Mouse (Mus musculus): ENCODE measurements around the gene Gm11214. TPM values are rescaled to one million over a fixed set of nuclear protein-coding genes. Genes with fewer than 3 reads are reported as not detected.

The Gm11214 gene
- polyA plus RNA-seq, 1 experiment from 2014 or later = not detected

DNA sequence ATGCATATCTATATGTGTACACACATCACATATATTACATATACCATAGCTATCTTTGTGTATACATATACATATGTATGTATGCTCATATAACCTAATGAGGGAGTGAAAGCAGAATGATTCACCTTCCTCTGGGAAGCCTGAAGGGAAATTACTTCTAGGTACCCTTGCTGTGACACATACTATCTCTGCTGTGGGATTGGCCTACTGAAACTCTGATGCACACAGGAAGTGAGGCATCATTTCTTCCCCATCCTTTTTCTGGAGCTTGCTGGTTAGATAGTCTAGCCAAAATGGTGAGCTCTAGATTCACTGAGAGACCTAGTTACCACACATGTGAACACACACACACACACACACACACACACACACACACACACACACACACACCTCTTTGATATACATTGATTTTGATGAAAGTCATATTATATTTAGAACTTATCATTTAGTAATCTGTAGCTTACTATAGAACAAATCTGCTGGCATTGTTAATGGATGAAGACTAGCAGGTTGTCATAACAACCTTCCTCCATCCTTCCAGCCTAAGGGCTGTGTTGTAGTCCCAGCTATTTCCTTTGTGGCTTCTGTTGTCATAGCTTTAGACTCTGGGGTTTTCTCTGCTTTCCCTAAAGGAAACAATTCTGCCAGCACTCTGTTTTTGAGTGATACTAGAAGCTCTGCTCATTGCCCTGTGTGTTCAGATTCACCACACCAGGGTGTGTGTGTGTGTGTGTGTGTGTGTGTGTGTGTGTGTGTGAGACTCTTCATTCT, 19.0 kb downstream of the Gm11214 start:
- Histone ChIP-seq H3K9me3 (ENCODE audit: control insufficient read depth) (no peaks in the 10 kb centered on the region), H3K4me2 (replicated peaks; ENCODE audit: low read depth) (no peak overlapping the region), H3K27ac (ENCODE audit: low read depth, low read length) (no peak overlapping the region), H3K36me3 (ENCODE audit: control insufficient read depth, insufficient read depth) (no peaks in the 10 kb centered on the region), H3K9ac (ENCODE audit: low read depth, low read length) (no peak overlapping the region), H3K4me3 (ENCODE audit: low read depth, low read length) (no peak overlapping the region), H3K4me1 (replicated peaks; ENCODE audit: control insufficient read depth, insufficient read depth, low read length) (no peaks in the 10 kb centered on the region), H3K27me3 (replicated peaks; ENCODE audit: control insufficient read depth, insufficient read depth, low read length) (no peaks in the 10 kb centered on the region)
- no peak for TF ChIP-seq CTCF (IDR thresholded peaks at IDR 0.05; ENCODE audit: low read depth)
- no peak for ATAC-seq

DNA sequence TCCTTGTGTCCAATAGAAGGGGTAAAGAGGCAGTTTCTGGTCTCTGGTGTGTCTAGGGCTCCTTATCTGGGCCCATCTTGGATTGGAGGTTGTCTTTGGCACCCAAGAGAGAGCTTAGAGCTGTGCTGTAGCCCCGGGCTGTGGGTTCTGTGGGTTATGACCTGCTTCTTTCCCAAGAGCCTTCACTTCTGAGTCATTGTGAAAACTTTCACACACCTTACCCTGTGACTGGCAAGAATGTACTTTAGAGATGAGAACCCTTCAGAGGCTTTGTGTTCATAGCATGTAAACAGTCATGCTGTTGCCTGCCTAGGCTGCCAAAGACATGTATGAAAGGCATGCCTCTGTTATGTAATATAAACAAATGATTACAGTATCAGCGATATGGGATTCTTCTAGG, 23.3 kb downstream of the Gm11214 start:
- ATAC-seq = no peak
- Histone ChIP-seq H3K27me3 (replicated peaks; ENCODE audit: control insufficient read depth, insufficient read depth, low read length) (no peaks in the 10 kb centered on the region), H3K4me1 (replicated peaks; ENCODE audit: control insufficient read depth, insufficient read depth, low read length) (no peaks in the 10 kb centered on the region), H3K9me3 (ENCODE audit: control insufficient read depth) (no peaks in the 10 kb centered on the region), H3K36me3 (ENCODE audit: control insufficient read depth, insufficient read depth) (no peaks in the 10 kb centered on the region), H3K27ac (ENCODE audit: low read depth, low read length) (no peak overlapping the region), H3K4me3 (ENCODE audit: low read depth, low read length) (no peak overlapping the region), H3K4me2 (replicated peaks; ENCODE audit: low read depth) (no peak overlapping the region), H3K9ac (ENCODE audit: low read depth, low read length) (no peak overlapping the region)
- no peak for TF ChIP-seq CTCF (IDR thresholded peaks at IDR 0.05; ENCODE audit: low read depth)
- 77% methylated on average over 2 of the region's 2 CpGs for WGBS

DNA sequence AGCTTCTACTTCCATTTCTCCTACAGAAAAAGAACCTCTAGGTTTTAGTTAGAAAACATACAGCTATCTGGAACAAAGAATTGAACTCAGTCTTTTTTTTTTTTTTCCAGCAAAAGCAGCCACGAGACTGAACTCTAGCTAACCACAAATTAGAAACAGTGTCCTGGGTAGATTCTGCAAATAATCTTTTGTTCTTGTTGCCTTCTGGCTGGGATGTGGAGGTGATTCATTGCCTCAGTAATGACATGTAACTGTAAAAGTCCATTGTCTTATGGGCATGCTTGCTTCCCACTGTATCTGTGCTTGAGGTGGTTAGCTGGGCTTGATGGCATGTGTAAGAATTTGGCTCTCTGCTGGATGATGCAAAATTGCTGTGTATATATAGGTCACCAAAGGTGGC, 24.6 kb downstream of the Gm11214 start:
- no peak overlapping the region for H3K4me2 ChIP-seq (replicated peaks; ENCODE audit: low read depth)
- no peaks in the 10 kb centered on the region for H3K27me3 ChIP-seq (replicated peaks; ENCODE audit: control insufficient read depth, insufficient read depth, low read length)
- no peaks in the 10 kb centered on the region for H3K9me3 ChIP-seq (ENCODE audit: control insufficient read depth)
- no peak overlapping the region for H3K27ac ChIP-seq (ENCODE audit: low read depth, low read length)
- H3K4me1 ChIP-seq (replicated peaks; ENCODE audit: control insufficient read depth, insufficient read depth, low read length) = no peaks in the 10 kb centered on the region
- 68% methylated on average over 1 of the region's 1 CpGs for WGBS
- no peak overlapping the region for H3K9ac ChIP-seq (ENCODE audit: low read depth, low read length)
- no peak for TF ChIP-seq CTCF (IDR thresholded peaks at IDR 0.05; ENCODE audit: low read depth)
- ATAC-seq = no peak
- no peak overlapping the region for H3K4me3 ChIP-seq (ENCODE audit: low read depth, low read length)
- H3K36me3 ChIP-seq (ENCODE audit: control insufficient read depth, insufficient read depth) = no peaks in the 10 kb centered on the region

DNA sequence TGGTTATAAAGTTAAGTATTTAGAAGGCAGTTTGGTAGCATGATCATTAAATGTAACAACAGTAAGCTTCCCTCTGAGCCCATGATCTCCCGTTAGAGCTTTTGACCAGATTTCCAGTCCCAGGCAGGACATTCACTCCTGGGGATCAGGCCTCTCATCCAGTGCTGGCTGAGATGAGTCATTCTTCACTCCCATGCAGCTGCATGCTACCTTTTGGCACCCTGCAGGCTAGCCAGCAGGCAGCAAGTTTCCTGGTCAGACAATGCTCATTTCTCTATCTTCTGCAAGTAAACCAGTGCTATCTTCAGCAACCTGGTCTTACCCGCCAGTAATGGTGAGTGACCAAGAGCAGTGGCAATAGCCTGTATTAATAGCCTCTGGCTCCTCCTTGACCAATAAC, 30.0 kb downstream of the Gm11214 start:
- no peak for ATAC-seq
- Histone ChIP-seq H3K36me3 (ENCODE audit: control insufficient read depth, insufficient read depth) (no peaks in the 10 kb centered on the region), H3K9me3 (ENCODE audit: control insufficient read depth) (no peaks in the 10 kb centered on the region), H3K9ac (ENCODE audit: low read depth, low read length) (no peak overlapping the region), H3K27me3 (replicated peaks; ENCODE audit: control insufficient read depth, insufficient read depth, low read length) (no peaks in the 10 kb centered on the region), H3K4me1 (replicated peaks; ENCODE audit: control insufficient read depth, insufficient read depth, low read length) (no peaks in the 10 kb centered on the region), H3K27ac (ENCODE audit: low read depth, low read length) (no peak overlapping the region), H3K4me2 (replicated peaks; ENCODE audit: low read depth) (no peak overlapping the region), H3K4me3 (ENCODE audit: low read depth, low read length) (no peak overlapping the region)
- whole genome bisulfite sequencing = 81% methylated on average over 2 of the region's 2 CpGs
- TF ChIP-seq CTCF (IDR thresholded peaks at IDR 0.05; ENCODE audit: low read depth) = no peak

DNA sequence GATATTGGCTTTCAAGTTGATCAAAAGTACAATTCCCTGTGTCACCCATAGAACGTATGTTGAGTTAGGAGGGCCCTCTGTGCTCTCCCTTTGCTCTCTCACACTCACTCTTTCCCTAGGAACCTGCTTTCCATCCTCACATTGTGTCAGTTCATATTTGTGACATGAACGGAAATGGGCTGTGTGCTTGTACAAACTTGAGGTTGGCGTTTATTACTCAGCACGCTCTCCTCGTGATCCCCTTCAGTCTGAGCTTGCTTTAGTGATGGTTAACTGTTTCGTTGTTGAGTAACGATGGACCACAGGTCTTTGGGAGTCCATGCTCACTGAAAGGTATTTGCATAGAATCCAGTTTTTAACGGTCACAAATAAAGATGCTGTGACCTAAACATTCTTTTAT, 36.1 kb downstream of the Gm11214 start:
- H3K27ac ChIP-seq (ENCODE audit: low read depth, low read length) = no peak overlapping the region
- ATAC-seq = no peak
- H3K4me3 ChIP-seq (ENCODE audit: low read depth, low read length) = no peak overlapping the region
- H3K36me3 ChIP-seq (ENCODE audit: control insufficient read depth, insufficient read depth) = no peaks in the 10 kb centered on the region
- 82% methylated on average over 8 of the region's 8 CpGs for WGBS
- H3K4me2 ChIP-seq (replicated peaks; ENCODE audit: low read depth) = no peak overlapping the region
- H3K9ac ChIP-seq (ENCODE audit: low read depth, low read length) = no peak overlapping the region
- H3K4me1 ChIP-seq (replicated peaks; ENCODE audit: control insufficient read depth, insufficient read depth, low read length) = no peaks in the 10 kb centered on the region
- TF ChIP-seq CTCF (IDR thresholded peaks at IDR 0.05; ENCODE audit: low read depth) = no peak
- no peaks in the 10 kb centered on the region for H3K27me3 ChIP-seq (replicated peaks; ENCODE audit: control insufficient read depth, insufficient read depth, low read length)
- no peaks in the 10 kb centered on the region for H3K9me3 ChIP-seq (ENCODE audit: control insufficient read depth)

DNA sequence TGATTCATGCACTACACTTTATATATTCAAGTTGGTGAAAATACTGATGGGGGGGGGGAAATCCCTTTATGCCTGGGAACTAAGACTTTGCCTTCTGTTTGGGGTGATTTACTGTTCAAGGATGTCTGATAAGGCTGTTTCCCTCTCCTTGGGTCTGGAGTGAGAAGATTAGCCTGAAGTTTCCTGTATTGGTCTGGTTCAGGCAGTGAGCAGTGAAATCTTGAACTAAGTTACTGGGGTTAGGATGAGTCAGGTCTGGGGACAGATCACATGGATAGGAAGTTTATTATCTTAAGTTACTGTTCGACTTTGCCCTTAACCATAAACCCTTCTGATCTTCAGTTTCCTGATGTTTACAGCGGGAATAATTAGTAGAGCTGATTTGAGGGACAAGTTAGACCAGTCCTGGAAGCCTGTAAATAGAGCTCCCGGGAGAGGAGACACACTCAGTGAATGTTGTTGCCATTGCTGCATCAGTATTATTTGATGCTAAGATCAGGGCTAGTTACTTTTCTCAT, 37.6 kb downstream of the Gm11214 start:
- H3K36me3 ChIP-seq (ENCODE audit: control insufficient read depth, insufficient read depth) = no peaks in the 10 kb centered on the region
- no peaks in the 10 kb centered on the region for H3K27me3 ChIP-seq (replicated peaks; ENCODE audit: control insufficient read depth, insufficient read depth, low read length)
- H3K4me3 ChIP-seq (ENCODE audit: low read depth, low read length) = no peak overlapping the region
- no peaks in the 10 kb centered on the region for H3K9me3 ChIP-seq (ENCODE audit: control insufficient read depth)
- no peak overlapping the region for H3K9ac ChIP-seq (ENCODE audit: low read depth, low read length)
- no peak overlapping the region for H3K4me2 ChIP-seq (replicated peaks; ENCODE audit: low read depth)
- no peaks in the 10 kb centered on the region for H3K4me1 ChIP-seq (replicated peaks; ENCODE audit: control insufficient read depth, insufficient read depth, low read length)
- 0 out of 2 replicates have a peak overlapping the region, but pooled peaks have one; percentile 60 for H3K27ac ChIP-seq (ENCODE audit: low read depth, low read length)
- peak; percentile 98 for ATAC-seq
- 20% methylated on average over 3 of the region's 3 CpGs for WGBS
- no peak for TF ChIP-seq CTCF (IDR thresholded peaks at IDR 0.05; ENCODE audit: low read depth)
